Mouse (Mus musculus) brain, embryonic 14.5 days (tissue): ENCODE measurements around the gene Odf3b.

Source experiments
- CTCF ChIP-seq: fragments of 200-500 bp; IDR thresholded peaks from 2 replicates; pipeline ENCODE4 v1.5.1; 2012; ENCODE audit warnings: inconsistent platforms, mild to moderate bottlenecking, moderate library complexity, borderline replicate concordance; ENCODE audit not compliant: insufficient read depth, insufficient read length; ENCODE audit errors: extremely low read depth
- POLR2A ChIP-seq: fragments of 200-500 bp; IDR thresholded peaks from 2 replicates; pipeline ENCODE4 v1.6.1; 2012; ENCODE audit warnings: mild to moderate bottlenecking, inconsistent platforms, borderline replicate concordance; ENCODE audit not compliant: poor library complexity, insufficient read depth, insufficient read length, severe bottlenecking; ENCODE audit errors: extremely low read depth

GRCm38 (mm10) chr15:89387127-89387526, 8.0 kb upstream of the Odf3b start:
- TF ChIP-seq CTCF (no peak), POLR2A (no peak)
